Mouse (Mus musculus) monocyte, adult 2 months (primary cell): Measurements from ENCODE around the gene Spint2.
"Not testable (repeated sequence)": the region's sequence is repeated elsewhere in the genome, so short reads cannot be mapped to it uniquely, and the experiment has no call there.

Experiments used
- DNase-seq, 2 experiments: peaks; one replicate each; pipeline ENCODE4 v3.0.0; 2022; ENCODE audit warnings: low spot score in 2 of 2, low read depth in 1 of 2

Gene Spint2

GRCm38 (mm10) chr7:29246015-29246414 lies 35.7 kb downstream of the Spint2 start:
- no peak for DNase-seq

- no peak for DNase-seq
Observed at GRCm38 (mm10) chr7:29244732-29245416, 36.8 kb downstream of the Spint2 start.

GRCm38 (mm10) chr7:29238019-29238967 lies 43.4 kb downstream of the Spint2 start, which contains the start of gene Yif1b:
Gene Yif1b (plus strand): TSS chr7:29238329.
- DNase-seq, result peak; percentile 93 to 97

- DNase-seq, result not testable (repeated sequence)
Observed at GRCm38 (mm10) chr7:29237596-29237995, 44.1 kb downstream of the Spint2 start.

- no peak for DNase-seq
Observed at GRCm38 (mm10) chr7:29236593-29236992, 45.1 kb downstream of the Spint2 start.

GRCm38 (mm10) chr7:29234661-29235060 lies 47.1 kb downstream of the Spint2 start:
- DNase-seq, result no peak

- no peak for DNase-seq
Observed at GRCm38 (mm10) chr7:29233745-29234144, 48.0 kb downstream of the Spint2 start.

GRCm38 (mm10) chr7:29232247-29233013 lies 49.3 kb downstream of the Spint2 start, which contains the start of gene Kcnk6:
Gene Kcnk6 (minus strand): TSS chr7:29232515.
- peak in 1 of 2 experiments; percentile 32 for DNase-seq

GRCm38 (mm10) chr7:29231517-29231916 lies 50.2 kb downstream of the Spint2 start:
- no peak for DNase-seq

GRCm38 (mm10) chr7:29230560-29230959 lies 51.2 kb downstream of the Spint2 start:
- DNase-seq, result no peak

- DNase-seq, result no peak
Observed at GRCm38 (mm10) chr7:29228202-29228601, 53.5 kb downstream of the Spint2 start.

GRCm38 (mm10) chr7:29225520-29225919 lies 56.2 kb downstream of the Spint2 start:
- no peak for DNase-seq

- no peak for DNase-seq
Observed at GRCm38 (mm10) chr7:29224756-29225394, 56.8 kb downstream of the Spint2 start.

GRCm38 (mm10) chr7:29214846-29215245 lies 66.9 kb downstream of the Spint2 start:
- DNase-seq, result no peak

GRCm38 (mm10) chr7:29214236-29214635 lies 67.5 kb downstream of the Spint2 start:
- DNase-seq, result no peak

- no peak for DNase-seq
Observed at GRCm38 (mm10) chr7:29213675-29214082, 68.0 kb downstream of the Spint2 start, which contains the start of gene Catsperg1. Gene Catsperg1 (minus strand): TSS chr7:29214035.

- DNase-seq, result not testable (repeated sequence)
Observed at GRCm38 (mm10) chr7:29212775-29213560, 68.7 kb downstream of the Spint2 start.

- DNase-seq, result no peak
Observed at GRCm38 (mm10) chr7:29212199-29212765, 69.4 kb downstream of the Spint2 start.

- peak; percentile 80 to 92 for DNase-seq
Observed at GRCm38 (mm10) chr7:29211415-29212198, 70.1 kb downstream of the Spint2 start.
